Mouse (Mus musculus) kidney, postnatal 36 days (tissue): Measurements from ENCODE around the gene Pknox1.
"Not testable (repeated sequence)": the region's sequence is repeated elsewhere in the genome, so short reads cannot be mapped to it uniquely, and the experiment has no call there.

Experiments used
- DNase-seq, 2 experiments: peaks; one replicate each; pipeline ENCODE4 v3.0.0; 2021 to 2022; ENCODE audit warnings: mixed read lengths in 2 of 2

Gene Pknox1

DNA sequence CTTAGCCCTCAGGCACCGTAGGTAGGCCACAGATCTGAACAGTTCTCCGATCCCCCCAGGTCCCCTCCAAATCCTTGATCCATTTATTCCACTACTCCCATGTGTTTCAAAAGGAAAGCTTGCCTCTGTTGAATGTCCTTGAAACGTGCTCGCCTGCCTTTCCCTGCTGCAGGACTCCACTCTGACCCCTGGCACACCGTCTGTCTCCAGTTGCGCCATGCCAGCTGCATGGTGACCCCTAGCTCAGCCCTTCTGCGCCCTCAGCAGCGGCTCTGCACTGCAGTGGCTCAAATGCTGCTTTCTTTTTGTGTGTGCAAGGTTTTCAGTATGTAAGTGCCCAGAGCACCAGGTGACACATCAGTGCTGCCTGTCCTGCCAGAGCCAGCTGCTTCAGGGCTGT lies 34.1 kb downstream of the Pknox1 start:
- peak in 1 of 2 experiments; percentile 41 for DNase-seq

DNA sequence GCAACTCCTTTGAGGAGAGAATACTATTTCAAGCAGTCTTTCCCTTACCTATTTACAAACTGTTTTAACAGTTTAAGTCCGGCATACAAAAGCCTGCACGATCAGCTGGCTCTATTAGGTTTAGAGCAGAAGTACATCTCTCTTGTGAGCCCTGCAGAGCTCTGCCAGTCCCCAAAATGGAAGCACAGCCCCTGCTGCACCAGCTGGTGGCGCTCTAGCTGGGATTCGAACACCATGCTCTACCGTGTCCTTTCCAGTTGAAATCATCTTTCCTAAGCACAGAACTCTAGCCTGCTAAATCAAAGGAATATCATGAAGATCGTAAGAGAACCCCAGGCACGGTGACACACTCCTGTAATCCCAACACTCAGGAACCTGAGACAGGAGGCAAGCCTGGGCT lies 41.9 kb downstream of the Pknox1 start:
- DNase-seq = no peak

DNA sequence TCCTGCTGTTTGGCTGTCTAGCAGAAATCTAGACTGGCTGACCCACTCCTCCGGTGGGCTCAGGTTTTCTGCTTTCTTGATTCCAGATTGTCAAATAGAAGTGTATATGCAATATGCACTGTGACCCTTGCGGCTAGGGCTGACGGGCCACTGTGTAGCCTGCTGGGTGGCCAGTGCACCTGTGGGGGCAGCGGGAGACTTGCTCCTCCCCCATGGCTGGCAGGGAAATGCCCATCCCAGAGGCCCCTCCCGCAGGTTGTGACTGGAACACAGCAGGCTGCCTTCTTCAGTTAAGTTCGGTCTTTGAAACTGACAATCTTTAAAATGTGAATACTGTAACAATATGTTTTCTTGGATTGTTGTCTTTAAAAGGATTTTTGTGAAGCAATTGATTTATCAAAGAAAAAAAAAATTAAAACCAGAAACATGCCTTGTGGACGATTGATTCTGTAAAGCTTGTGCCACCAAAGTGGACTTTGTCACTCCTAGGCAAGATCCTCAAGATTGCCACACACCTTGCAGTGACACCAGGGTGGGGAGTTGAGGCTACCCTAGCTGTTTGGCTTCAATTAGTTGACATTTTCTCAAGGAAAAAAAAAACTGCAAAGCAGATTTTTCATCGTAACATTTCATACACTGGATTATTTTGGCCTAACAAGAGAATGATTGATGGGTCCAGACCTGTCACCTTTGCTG lies 42.9 kb downstream of the Pknox1 start:
- DNase-seq = peak; percentile 45 to 54

DNA sequence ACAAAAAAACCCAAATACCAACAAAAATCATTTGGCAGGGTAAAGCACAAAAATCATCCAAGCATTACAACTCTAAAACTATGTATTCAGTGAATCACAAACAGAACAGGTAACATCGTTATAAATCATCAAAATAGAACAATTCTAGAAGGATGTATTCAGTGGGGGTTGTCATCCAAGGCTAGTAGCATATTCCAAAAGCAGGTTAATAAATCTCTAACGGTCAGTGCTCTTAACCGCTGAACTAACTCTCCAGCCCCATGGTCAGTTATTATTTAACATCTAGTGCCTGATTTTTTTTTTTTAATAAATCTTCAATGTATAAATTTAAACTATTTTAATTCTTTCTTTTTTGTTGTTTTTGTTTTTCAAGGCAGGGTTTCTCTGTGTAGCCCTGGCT lies 44.6 kb downstream of the Pknox1 start:
- not testable (repeated sequence) for DNase-seq

DNA sequence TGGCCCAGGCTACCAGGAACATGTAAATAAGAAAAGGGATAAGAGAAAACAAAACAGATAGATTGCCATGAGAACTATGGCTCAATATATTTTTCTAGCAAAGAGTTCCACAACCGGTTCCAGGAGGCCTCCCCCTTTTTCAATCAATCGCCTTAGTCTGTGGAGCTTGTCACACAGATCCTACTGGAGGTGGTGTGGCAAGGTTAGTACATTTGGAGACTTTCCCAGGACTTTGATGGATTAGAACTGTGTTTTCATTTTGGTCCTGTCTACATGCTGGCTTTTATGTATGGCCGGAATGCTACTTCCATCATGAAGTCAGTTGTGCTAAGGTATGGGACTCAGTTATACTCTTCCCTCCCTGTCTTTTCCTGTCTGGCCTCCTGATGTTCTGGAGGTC lies 45.4 kb downstream of the Pknox1 start:
- DNase-seq = no peak

DNA sequence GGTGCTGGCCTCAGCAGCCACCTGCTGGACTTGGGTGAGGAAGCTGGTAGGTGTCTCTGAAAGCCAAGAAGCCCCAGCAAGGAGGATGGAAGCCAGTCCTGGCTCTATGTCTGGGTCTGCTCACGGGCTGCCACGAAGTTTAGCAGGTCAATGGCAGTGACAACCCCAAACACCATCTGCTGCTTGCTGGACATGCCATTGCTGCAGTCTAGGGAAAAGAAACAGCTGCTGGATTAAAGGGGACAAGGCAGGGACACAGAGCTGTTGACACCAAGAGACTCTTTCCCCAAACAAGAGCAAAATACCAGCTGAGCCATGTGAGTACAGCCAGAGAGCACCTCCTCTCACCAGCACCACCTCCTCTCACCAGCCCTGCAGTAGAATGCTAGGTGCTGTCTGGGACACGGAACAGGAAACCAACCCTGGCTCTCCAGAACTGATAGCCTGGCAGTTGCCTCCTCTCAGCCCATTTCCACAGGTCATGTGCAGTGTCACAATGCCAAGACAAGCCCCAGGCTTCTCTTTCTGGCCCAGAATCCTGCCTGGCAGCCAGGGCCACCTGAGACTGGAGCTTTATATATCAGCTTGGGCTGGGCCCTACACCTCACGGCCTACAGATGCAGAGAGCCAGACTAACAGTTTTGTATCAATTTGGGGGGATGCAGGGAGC lies 48.7 kb downstream of the Pknox1 start:
- no peak for DNase-seq

DNA sequence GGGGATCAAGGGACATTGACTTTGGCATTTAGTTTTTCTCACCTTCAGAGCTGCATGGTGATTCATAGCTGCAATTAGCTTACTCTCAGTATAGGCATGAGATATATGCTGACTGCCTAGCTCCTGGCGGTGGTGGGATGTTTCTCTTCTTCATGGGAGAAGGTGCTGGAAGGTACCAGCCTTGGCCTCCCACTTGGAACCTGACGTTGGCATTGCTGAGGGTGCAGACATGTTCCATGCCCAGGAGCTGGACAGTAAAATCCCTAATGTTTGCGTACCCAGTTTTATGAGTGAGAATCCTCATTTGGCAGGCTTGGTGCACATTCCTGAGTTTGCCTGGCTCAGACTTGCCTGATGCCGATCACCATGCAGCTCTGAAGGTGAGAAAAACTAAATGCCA lies 58.6 kb downstream of the Pknox1 start:
- no peak for DNase-seq

DNA sequence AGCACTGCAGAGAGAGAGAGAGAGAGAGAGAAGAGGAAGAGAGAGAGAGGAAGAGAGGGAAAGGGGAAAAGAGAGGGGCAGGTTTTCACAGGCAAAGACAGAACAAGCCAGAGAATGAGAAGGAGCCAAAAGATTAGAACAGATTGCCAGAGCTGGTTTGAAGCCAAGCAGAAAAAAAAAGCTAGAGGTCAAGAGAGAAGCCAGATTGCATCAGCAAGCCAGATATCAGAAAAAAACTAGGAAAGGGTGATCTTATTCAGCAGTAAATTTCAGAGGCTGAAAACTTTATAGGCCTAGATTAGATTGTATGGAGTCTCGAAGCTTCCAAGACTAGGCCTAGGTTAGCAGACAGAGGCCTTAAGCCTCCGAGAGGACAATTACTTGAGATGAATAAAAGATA lies 63.4 kb downstream of the Pknox1 start:
- no peak for DNase-seq

DNA sequence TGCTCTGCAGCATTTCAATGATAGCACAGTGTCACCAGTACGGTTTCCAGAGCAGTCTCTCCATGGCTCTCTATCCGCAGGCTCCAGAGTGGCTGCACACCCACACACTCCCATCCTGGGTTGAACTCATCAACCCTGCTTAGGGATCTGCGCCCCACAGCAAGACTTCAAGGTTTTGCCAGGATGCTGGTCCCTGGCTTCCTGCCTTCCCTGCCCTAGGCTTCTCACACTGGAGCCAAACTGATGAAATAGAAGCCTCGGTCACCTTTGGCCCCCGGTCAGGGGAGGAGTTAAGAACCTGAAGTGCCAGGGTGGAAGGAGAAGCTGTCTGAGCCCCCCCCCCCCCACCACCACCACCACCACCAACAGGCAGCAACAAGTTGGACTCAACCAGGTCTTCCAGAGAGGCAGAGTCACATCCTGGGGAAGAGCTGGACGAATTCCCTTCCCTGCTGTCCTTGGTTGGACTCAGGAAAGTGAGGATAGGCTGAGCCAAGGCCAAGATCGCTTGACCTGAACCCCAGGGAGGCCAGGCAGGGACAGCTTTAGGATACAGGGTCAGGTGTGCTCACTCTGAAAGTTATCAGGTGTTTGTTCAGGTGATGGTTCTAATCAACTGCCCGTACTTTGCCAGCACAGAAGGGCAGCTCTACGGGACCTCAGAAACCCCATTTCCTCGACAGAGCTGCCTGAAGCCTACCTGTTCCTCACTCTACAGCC lies 66.7 kb downstream of the Pknox1 start:
- DNase-seq = peak; percentile 49 to 57

DNA sequence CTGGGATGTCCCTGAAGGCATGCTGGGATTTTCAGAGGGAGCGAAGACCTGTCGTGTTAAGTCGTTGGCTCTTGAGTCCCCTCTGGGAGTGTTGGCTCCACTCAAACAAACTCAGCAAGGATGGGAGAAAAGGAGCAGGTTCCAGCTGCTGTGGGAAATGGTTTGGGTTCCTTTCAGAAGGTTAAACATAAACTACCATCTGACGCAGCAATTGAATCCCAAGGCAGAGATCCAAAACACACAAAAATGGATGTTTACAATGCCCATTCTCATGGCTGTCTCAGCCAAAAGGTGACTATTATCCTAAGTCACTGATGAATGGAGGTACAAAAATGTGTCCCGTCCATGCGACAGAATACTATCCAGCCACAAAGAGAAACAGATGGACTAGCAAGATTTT lies 68.5 kb downstream of the Pknox1 start:
- peak; percentile 29 to 57 for DNase-seq

DNA sequence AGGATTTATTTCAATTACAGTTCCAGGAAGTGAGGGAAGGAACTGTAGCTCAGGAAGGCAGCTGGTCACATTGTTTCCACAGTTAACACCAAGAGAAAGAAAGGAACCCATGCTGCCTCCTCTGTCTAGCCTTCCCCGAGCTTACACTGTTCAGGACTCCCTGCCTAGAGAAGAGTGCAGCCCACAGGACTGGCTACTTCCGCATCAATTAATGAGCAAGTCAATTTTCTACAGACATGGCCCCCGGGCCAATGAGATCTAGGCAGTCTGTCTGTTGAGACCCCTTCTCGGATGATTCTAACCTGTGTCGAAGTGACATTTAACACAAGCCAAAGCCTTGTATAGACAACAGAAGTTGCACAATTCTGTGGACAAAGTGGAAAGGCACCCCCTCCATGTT lies 70.4 kb downstream of the Pknox1 start:
- no peak for DNase-seq

DNA sequence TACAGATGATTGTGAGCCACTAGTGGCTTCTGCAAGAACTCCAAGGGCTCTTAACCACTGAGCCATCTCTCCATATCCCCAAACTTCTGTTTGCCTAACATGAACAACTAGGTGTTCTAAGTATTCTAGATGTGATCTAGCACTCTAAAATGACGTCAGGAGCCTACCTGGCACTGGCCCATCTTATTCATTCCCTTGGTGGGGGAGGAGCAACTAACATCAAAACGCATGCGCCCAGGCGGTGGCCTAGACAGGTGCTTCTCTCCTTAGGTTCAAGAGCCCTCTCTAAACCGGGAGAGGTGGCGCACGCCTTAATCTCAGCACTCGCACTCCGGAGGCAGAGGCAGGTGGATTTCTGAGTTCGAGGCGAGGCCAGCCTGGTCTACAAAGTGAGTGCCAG lies 71.2 kb downstream of the Pknox1 start:
- peak in 1 of 2 experiments; percentile 59 for DNase-seq

DNA sequence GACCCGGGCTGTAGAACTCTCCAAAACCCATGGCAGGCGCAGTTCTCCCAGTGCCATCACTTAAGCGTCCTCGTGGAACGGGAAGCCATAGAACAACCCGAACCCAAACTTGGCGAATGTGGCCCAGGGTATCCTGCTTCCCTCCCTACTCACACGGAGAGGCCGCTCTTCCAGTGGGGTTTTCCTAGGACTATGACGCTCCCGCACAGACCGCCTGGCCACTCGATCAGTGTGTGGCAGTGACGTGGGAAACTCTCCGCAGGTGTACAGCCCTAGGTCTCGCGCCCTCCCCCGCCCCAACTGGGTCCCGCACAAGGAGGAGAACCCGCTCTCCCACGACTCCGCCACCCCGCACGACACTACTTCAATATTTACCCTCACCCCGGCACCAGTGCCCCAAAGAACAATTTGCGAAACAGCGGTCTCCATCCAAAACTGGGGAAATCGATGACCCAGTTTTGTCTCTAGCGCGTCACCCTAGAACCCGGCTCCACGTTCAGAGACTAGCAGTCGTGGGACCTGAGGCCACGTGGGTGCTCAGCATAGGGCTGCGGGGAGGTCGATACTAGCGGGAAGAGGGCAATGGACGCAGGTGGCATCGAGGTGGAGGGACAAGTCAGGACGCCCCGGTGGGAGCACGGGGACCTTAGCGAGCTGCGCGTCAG lies 71.9 kb downstream of the Pknox1 start:
- peak in 1 of 2 experiments; percentile 41 for DNase-seq

DNA sequence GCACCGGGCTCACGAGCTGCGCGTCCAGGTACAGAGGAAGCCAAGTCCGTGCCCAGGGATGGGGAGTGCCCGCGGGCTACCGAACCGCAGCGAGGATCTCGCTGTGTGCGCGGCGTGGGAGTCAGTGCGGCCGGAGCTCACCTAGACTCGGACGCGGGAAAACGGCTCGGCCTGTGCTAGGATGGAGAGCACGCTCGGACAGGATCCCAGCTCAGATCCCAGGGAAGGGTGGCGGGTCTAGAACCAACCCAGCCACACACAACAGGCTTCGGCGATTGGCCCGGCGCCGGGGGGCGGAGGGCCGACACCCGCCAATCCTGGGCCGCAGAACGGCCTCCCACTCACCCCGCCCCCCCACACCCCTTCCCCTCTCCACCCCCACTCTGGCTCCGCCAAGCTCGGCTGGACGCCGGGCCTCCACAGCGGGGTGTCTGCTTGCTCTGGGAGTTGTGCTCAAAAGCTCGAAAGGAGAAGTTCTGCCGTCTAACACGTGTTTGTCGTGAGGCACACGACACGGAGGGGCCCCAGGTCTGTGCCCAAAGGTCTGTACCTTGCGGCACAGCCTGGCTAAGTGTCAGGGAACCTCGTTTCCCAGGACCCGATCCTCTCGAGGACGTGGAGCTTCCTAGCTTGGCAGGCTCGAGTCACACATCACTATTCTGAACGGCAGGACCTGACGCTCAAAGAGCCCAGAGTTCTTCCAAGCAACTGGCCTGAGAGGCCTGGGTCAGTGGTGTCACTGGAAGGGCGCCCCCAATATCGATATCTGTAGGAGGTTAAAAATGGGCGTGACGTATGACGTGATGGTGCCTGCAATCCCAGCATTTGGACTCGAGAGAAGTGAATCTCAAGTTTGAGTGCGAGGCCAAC lies 72.6 kb downstream of the Pknox1 start, which contains the start of gene Cbs:
Gene Cbs (minus strand): TSS at position 297 of the 870 bp plus-strand sequence.
- peak; percentile 94 for DNase-seq

DNA sequence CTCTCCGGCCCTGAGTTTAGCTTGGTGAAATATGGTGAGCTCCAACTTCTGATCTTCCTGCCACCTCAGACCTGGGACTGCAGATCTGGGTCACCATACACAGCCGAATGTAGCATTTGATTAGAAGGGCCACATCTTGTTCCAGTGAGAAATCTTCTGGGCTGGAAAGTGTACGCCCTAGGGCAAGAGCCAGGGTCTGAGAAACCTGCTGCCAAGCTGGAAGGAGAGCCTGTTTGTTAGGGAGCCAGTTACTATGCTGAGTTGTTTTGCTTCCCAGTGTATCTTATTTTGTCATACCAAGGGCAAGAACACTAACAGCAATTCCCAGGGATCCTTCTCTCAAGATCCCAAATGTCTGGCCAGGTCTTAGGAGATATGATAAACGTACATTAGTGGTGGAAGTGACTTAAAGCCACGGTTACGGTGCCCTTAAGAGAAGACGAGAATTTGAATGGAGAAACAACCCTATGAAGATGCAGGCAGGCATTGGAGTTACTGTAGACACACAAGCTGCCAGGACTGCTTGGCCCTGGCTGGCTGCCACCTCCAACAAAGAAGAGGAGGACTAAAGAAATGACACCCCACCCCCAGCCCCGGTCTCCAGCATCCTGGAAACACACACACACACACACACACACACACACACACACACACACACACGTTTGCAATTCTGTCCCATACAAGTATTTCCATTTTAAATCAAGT lies 73.5 kb downstream of the Pknox1 start:
- peak in 1 of 2 experiments; percentile 70 for DNase-seq

DNA sequence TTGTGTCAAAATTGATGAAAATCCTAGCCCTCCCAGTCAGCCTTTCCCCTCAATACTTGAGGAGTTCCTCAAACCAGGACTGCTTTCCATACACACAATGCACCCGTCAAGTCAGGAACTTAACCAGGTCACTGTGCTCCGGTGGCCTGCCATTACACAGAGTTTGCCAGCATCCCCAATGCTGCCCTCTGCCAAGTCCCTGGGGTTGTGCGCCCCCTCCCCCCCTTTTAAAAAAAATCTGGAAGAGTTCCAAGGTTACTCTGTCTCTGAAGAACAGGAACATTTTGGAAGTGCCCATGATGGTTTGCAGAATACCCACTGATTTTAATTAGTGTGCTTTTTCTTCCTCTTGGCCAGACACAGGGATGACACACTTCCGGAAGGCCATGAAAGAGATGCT lies 75.1 kb downstream of the Pknox1 start:
- peak in 1 of 2 experiments; percentile 25 for DNase-seq

DNA sequence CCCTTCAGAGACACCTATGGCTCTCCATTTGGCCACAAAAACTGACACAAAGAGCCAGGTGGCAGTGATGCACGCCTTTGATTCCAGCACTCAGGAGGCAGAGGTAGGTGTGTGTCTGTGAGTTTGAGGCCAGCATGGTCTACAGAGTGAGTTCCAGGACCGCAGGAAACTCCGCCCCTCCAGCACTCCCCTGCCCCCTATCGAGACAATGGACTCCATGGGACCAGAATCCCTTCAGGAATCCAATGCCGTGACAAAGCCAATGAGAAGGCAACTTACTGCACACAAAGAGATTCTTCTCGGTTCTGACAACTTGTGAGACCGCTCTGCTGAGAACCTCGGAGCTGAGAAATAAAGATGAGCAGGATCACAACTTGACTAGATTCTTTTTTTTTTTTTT lies 77.8 kb downstream of the Pknox1 start:
- DNase-seq = no peak

DNA sequence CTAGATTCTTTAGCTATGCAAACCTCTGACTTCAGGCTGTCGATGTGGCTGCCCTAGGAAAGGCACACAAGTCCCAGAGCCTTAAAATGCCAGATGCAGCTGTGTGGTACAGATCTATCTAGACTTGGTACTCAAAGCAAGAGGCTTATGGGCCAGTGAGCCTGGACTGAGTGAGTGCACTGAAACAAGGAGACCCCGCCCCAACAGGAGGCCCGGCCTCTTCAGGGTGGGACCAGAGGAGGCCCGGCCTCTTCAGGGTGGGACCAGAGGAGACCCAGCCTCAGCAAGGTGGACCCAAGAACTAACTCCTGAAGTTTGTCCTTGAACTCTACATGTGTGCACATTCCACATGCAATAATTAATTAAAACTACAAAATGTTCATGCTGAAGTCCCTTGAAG lies 78.4 kb downstream of the Pknox1 start:
- no peak for DNase-seq

DNA sequence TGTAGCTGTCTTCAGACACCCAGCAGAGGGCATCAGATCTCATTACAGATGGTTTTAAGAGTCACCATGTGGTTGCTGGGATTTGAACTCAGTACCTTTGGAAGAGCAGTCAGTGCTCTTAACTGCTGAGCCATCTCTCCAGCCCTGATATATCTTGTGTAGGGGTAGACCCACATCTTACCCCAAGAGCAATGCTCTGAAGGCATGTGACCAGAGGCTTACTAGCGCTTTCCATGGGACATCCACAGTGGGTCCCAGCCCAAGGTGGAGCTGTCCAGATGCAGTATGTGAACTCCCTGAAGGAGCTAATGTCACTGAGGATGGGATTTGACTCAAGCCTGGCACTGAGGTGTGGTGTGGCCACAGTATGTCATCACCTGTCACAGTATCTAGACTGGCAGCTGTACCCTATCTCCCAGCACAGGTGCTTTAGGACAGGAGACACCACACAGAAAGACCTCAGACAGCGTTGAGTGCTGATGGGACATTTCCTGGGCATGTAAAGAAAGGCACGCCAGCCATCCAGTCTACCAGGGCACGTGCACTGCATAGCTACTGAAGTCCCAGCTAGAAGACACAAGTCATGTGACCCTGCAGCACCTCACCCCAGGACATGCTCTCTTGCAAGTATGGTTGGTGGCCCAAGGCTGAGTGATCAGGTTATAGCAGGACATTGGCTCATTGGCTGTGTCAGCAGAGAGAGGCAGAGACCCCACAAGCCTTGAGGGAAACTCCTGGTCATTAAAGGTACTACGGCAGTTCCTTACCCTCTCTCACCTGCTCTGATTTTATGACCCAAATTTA lies 81.9 kb downstream of the Pknox1 start:
- no peak for DNase-seq

DNA sequence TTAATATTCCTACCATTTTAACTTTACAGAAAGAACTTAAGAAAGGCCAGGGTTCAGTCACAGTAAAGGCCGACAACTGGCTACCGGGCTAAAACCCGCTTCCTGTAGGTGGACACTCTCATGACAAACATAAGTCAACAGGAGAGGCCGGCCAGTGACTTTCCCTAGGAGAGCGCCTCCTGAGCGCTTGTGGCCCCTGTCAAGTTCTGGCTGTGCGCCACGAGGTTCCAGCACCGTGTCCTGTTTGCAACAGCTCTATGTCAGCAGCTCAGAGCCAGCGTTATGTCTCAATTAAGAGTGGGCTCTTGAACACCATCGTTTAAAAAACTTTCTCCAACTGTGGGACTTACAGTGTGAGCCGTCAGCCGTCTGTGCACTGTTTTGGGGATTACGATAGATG lies 87.6 kb downstream of the Pknox1 start:
- DNase-seq = no peak

DNA sequence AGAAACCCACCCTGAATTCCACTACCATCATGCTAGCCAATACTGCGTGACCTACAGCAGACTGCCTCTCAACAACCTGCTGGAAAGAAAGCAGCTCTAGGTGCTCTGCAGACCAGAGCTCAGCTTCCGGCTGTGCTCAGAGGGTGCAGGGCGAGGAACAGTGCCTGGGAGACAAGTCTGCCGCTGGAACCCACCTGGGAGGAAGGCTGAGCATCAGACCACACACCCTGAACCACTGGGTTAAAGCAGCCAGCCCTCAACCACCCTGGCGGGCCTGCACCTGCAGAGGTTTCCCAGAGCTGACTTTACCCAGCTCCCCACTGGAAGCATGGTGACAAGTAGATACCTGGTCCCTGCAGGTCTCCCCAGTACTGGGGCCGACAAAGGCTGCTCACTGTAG lies 88.7 kb downstream of the Pknox1 start:
- no peak for DNase-seq
